Mouse (Mus musculus): ENCODE data around the gene Gm5725. TPM values are rescaled to one million over a fixed set of nuclear protein-coding genes. Genes with fewer than 3 reads are reported as not detected.

Gene Gm5725
- not detected in 2 replicates for polyA plus RNA-seq (2015; fragmentation: Nextera tagmentation; extraction: Ambion mirVana)

GRCm38 (mm10) chr7:21844167-21844566 lies at the start of gene Gm5725:
TSS of gene Gm5725 (minus strand) at chr7:21844267.

GRCm38 (mm10) chr7:21832051-21832450 lies 12.0 kb downstream of the Gm5725 start, which contains the start of gene Vmn1r135:
TSS of gene Vmn1r135 (plus strand) at chr7:21832351.

GRCm38 (mm10) chr7:21796628-21797027 lies 47.4 kb downstream of the Gm5725 start, which contains the start of gene Gm4177:
TSS of gene Gm4177 (minus strand) at chr7:21796728.

Other genes with a start within 250 kb of the Gm5725 start
- gene Vmn1r132, start 230.2 kb downstream of the Gm5725 start, polyA plus RNA-seq (2015; fragmentation: Nextera tagmentation; extraction: Ambion mirVana), result not detected in 2 replicates
- gene Gm4175, start 82.8 kb downstream of the Gm5725 start, polyA plus RNA-seq (2015; fragmentation: Nextera tagmentation; extraction: Ambion mirVana), result not detected in 2 replicates
- not detected in 2 replicates for gene Gm4177, start 47.5 kb downstream of the Gm5725 start, polyA plus RNA-seq (2015; fragmentation: Nextera tagmentation; extraction: Ambion mirVana)
- gene Vmn1r135, start 11.9 kb downstream of the Gm5725 start, polyA plus RNA-seq (2015; fragmentation: Nextera tagmentation; extraction: Ambion mirVana), result not detected in 2 replicates
- not detected in 2 replicates for gene Gm5891, start 77.0 kb upstream of the Gm5725 start, polyA plus RNA-seq (2015; fragmentation: Nextera tagmentation; extraction: Ambion mirVana)
- gene Vmn1r137, start 150.3 kb upstream of the Gm5725 start, polyA plus RNA-seq (2015; fragmentation: Nextera tagmentation; extraction: Ambion mirVana), result not detected in 2 replicates
- not detected in 2 replicates for gene Vmn1r138, start 184.6 kb upstream of the Gm5725 start, polyA plus RNA-seq (2015; fragmentation: Nextera tagmentation; extraction: Ambion mirVana)
- gene Gm6176, start 212.0 kb upstream of the Gm5725 start, polyA plus RNA-seq (2015; fragmentation: Nextera tagmentation; extraction: Ambion mirVana), result not detected in 2 replicates
- gene Vmn1r139, start 224.8 kb upstream of the Gm5725 start, polyA plus RNA-seq (2015; fragmentation: Nextera tagmentation; extraction: Ambion mirVana), result not detected in 2 replicates